26 mouse cellular contexts compared by ENCODE assay signal in the genomic region with DNA sequence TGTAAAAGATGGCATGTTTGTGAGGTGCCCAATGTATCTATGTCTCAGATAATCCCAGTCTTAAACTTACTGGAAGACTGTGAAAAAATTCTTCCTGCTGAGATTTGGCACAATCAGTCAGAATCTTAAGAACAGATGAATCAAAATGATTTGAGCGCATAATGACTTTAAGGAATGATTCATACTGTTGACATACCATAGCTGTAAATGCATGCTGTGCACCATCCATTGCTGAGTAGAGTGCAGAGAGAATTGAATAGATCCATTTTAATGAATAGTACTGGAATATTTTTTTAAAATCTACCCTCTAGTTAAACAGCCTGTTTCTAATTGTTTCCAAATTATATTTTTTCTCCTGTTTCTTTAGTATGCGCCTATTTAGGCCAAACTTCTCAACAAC.
"Had no signal": no experiment of that assay in that cellular context is flagged by ENCODE, and none has a peak within 500 bp of the region (broad histone marks: within the 10 kb centered on the region; RNA-seq: fewer than 3 reads in every experiment).

No protein-coding gene starts in this region.

- DNase-seq: gastrocnemius, adult 2 months; gastrocnemius, postnatal 10 days; gastrocnemius, postnatal 25 days; heart, adult 18-20 months; heart, postnatal 10 days; heart, postnatal 4 days; kidney, adult 11 months; kidney, adult 2 months; kidney, adult 9 months; kidney, postnatal 14 days; kidney, postnatal 36 days; layer of hippocampus, postnatal 36 days; left cerebral cortex, postnatal 4 days had no signal

- H3K4me1 ChIP-seq: heart, embryonic 10.5 days; heart, embryonic 12.5 days; hindbrain, embryonic 10.5 days; hindbrain, embryonic 12.5 days; kidney, embryonic 15.5 days; limb, embryonic 13.5 days; limb, embryonic 15.5 days; liver, embryonic 12.5 days had no signal

- H3K9ac ChIP-seq: heart, embryonic 12.5 days; hindbrain, embryonic 12.5 days; hindbrain, embryonic 14.5 days; kidney, embryonic 15.5 days; limb, embryonic 13.5 days; limb, embryonic 15.5 days; liver, embryonic 12.5 days; liver, embryonic 14.5 days had no signal

- H3K4me3 ChIP-seq: gastrocnemius, adult 2 months; heart, embryonic 10.5 days; heart, embryonic 12.5 days; hindbrain, embryonic 10.5 days; hindbrain, embryonic 12.5 days; kidney, embryonic 15.5 days; limb, embryonic 13.5 days; limb, embryonic 15.5 days; liver, embryonic 12.5 days had no signal

- H3K4me2 ChIP-seq: heart, embryonic 12.5 days; hindbrain, embryonic 12.5 days; hindbrain, embryonic 14.5 days; kidney, embryonic 15.5 days; limb, embryonic 13.5 days; limb, embryonic 15.5 days; liver, embryonic 12.5 days had no signal

- H3K9me3 ChIP-seq: heart, embryonic 10.5 days; heart, embryonic 12.5 days; hindbrain, embryonic 10.5 days; hindbrain, embryonic 12.5 days; kidney, embryonic 15.5 days; limb, embryonic 13.5 days; limb, embryonic 15.5 days; liver, embryonic 12.5 days had no signal

- H3K27me3 ChIP-seq: heart, embryonic 12.5 days; hindbrain, embryonic 12.5 days; kidney, embryonic 15.5 days; limb, embryonic 13.5 days; limb, embryonic 15.5 days; liver, embryonic 12.5 days had no signal

- ATAC-seq: hindbrain, postnatal 0 days; intestine, embryonic 16.5 days; liver, embryonic 12.5 days had no signal

- H3K36me3 ChIP-seq: heart, embryonic 10.5 days; heart, embryonic 12.5 days; hindbrain, embryonic 10.5 days; hindbrain, embryonic 12.5 days; kidney, embryonic 15.5 days; limb, embryonic 13.5 days; limb, embryonic 15.5 days; liver, embryonic 12.5 days had no signal

- H3K27ac ChIP-seq: gastrocnemius, adult 2 months; heart, embryonic 10.5 days; hindbrain, embryonic 10.5 days; hindbrain, embryonic 12.5 days; hindbrain, embryonic 14.5 days; hindbrain, postnatal 0 days; kidney, embryonic 15.5 days; kidney, postnatal 0 days; limb, embryonic 13.5 days; limb, embryonic 15.5 days; liver, embryonic 12.5 days; liver, embryonic 14.5 days had no signal
